Mouse (Mus musculus): ENCODE data around the gene Nr6a1. TPM values are rescaled to one million over a fixed set of nuclear protein-coding genes. Genes with fewer than 3 reads are reported as not detected.

Gene Nr6a1
- polyA plus RNA-seq, 1 experiment from 2014 or later, result 1.2 TPM

- Histone ChIP-seq H3K4me1 (replicated peaks) (peaks cover 21% of the 10 kb centered on the region), H3K27ac (ENCODE audit: poor library complexity, severe bottlenecking) (peak overlapping the region; percentile 67), H3K4me3 (no peak overlapping the region), H3K9me3 (replicated peaks) (no peaks in the 10 kb centered on the region), H3K27me3 (replicated peaks) (no peaks in the 10 kb centered on the region), H3K4me2 (peak overlapping the region; percentile 39), H3K36me3 (no peaks in the 10 kb centered on the region), H3K9ac (no peak overlapping the region)
- WGBS, result 17% methylated on average over 6 of the region's 6 CpGs
- ATAC-seq (ENCODE audit: insufficient number of reproducible peaks, low FRiP score), result no peak
Measured at GRCm38 (mm10) chr2:38781945-38782720, 145.4 kb downstream of the Nr6a1 start.

GRCm38 (mm10) chr2:38779939-38780338, 147.5 kb downstream of the Nr6a1 start:
- WGBS, result 79% methylated on average over 2 of the region's 2 CpGs

GRCm38 (mm10) chr2:38777326-38777725, 150.2 kb downstream of the Nr6a1 start:
- no peak overlapping the region for H3K27ac ChIP-seq (ENCODE audit: poor library complexity, severe bottlenecking)
- H3K4me3 ChIP-seq, result no peak overlapping the region
- H3K9me3 ChIP-seq (replicated peaks), result no peaks in the 10 kb centered on the region
- no peaks in the 10 kb centered on the region for H3K27me3 ChIP-seq (replicated peaks)
- H3K4me1 ChIP-seq (replicated peaks), result peaks cover 4% of the 10 kb centered on the region; the same call in 1 of the 2 replicates
- no peaks in the 10 kb centered on the region for H3K36me3 ChIP-seq
- no peak for ATAC-seq (ENCODE audit: insufficient number of reproducible peaks, low FRiP score)
- WGBS, result 80% methylated on average over 2 of the region's 2 CpGs
- no peak overlapping the region for H3K4me2 ChIP-seq
- no peak overlapping the region for H3K9ac ChIP-seq

More at GRCm38 (mm10) chr2:38779939-38780338, 147.5 kb downstream of the Nr6a1 start:
- H3K4me2 ChIP-seq, result no peak overlapping the region
- H3K9ac ChIP-seq, result no peak overlapping the region
- peaks cover 8% of the 10 kb centered on the region for H3K4me1 ChIP-seq (replicated peaks)
- no peaks in the 10 kb centered on the region for H3K36me3 ChIP-seq
- H3K9me3 ChIP-seq (replicated peaks), result no peaks in the 10 kb centered on the region
- no peaks in the 10 kb centered on the region for H3K27me3 ChIP-seq (replicated peaks)
- no peak overlapping the region for H3K27ac ChIP-seq (ENCODE audit: poor library complexity, severe bottlenecking)
- no peak overlapping the region for H3K4me3 ChIP-seq
- no peak for ATAC-seq (ENCODE audit: insufficient number of reproducible peaks, low FRiP score)

GRCm38 (mm10) chr2:38774936-38775335, 152.6 kb downstream of the Nr6a1 start:
- Histone ChIP-seq H3K9me3 (replicated peaks) (no peaks in the 10 kb centered on the region), H3K4me3 (no peak overlapping the region), H3K9ac (no peak overlapping the region), H3K4me1 (replicated peaks) (peaks cover 8% of the 10 kb centered on the region; the same call in 1 of the 2 replicates), H3K4me2 (no peak overlapping the region), H3K27me3 (replicated peaks) (no peaks in the 10 kb centered on the region), H3K27ac (ENCODE audit: poor library complexity, severe bottlenecking) (no peak overlapping the region), H3K36me3 (no peaks in the 10 kb centered on the region)
- 59% methylated on average over 2 of the region's 2 CpGs for WGBS
- no peak for ATAC-seq (ENCODE audit: insufficient number of reproducible peaks, low FRiP score)

GRCm38 (mm10) chr2:38771478-38771797, 156.1 kb downstream of the Nr6a1 start:
- Histone ChIP-seq H3K9me3 (replicated peaks) (no peaks in the 10 kb centered on the region), H3K27ac (ENCODE audit: poor library complexity, severe bottlenecking) (0 out of 2 replicates have a peak overlapping the region, but pooled peaks have one; percentile 62), H3K36me3 (no peaks in the 10 kb centered on the region), H3K4me3 (no peak overlapping the region), H3K27me3 (replicated peaks) (no peaks in the 10 kb centered on the region), H3K4me2 (no peak overlapping the region), H3K9ac (no peak overlapping the region), H3K4me1 (replicated peaks) (peaks cover 8% of the 10 kb centered on the region; the same call in 1 of the 2 replicates)
- no peak for ATAC-seq (ENCODE audit: insufficient number of reproducible peaks, low FRiP score)
- 51% methylated on average over 2 of the region's 2 CpGs for WGBS

GRCm38 (mm10) chr2:38770772-38771477, 156.6 kb downstream of the Nr6a1 start:
- 65% methylated on average over 5 of the region's 5 CpGs for WGBS
- Histone ChIP-seq H3K4me2 (no peak overlapping the region), H3K4me1 (replicated peaks) (peaks cover 8% of the 10 kb centered on the region; the same call in 1 of the 2 replicates), H3K27me3 (replicated peaks) (no peaks in the 10 kb centered on the region), H3K4me3 (no peak overlapping the region), H3K9me3 (replicated peaks) (no peaks in the 10 kb centered on the region), H3K36me3 (no peaks in the 10 kb centered on the region), H3K9ac (no peak overlapping the region), H3K27ac (ENCODE audit: poor library complexity, severe bottlenecking) (peak overlapping the region; percentile 62; the same call in 1 of the 2 replicates)
- ATAC-seq (ENCODE audit: insufficient number of reproducible peaks, low FRiP score), result no peak

GRCm38 (mm10) chr2:38767177-38767931, 160.1 kb downstream of the Nr6a1 start:
- no peaks in the 10 kb centered on the region for H3K36me3 ChIP-seq
- 77% methylated on average over 4 of the region's 4 CpGs for WGBS
- no peak overlapping the region for H3K4me3 ChIP-seq
- no peak overlapping the region for H3K4me2 ChIP-seq
- no peak for ATAC-seq (ENCODE audit: insufficient number of reproducible peaks, low FRiP score)
- no peaks in the 10 kb centered on the region for H3K27me3 ChIP-seq (replicated peaks)
- H3K9me3 ChIP-seq (replicated peaks), result no peaks in the 10 kb centered on the region
- H3K9ac ChIP-seq, result no peak overlapping the region
- peaks cover 6% of the 10 kb centered on the region; the same call in 1 of the 2 replicates for H3K4me1 ChIP-seq (replicated peaks)
- H3K27ac ChIP-seq (ENCODE audit: poor library complexity, severe bottlenecking), result no peak overlapping the region

GRCm38 (mm10) chr2:38739847-38740246, 187.6 kb downstream of the Nr6a1 start:
- Histone ChIP-seq H3K4me1 (replicated peaks) (no peaks in the 10 kb centered on the region), H3K27ac (ENCODE audit: poor library complexity, severe bottlenecking) (no peak overlapping the region), H3K27me3 (replicated peaks) (no peaks in the 10 kb centered on the region; the same call in 1 of the 2 replicates), H3K9ac (no peak overlapping the region), H3K36me3 (peaks cover 8% of the 10 kb centered on the region), H3K4me3 (no peak overlapping the region), H3K4me2 (no peak overlapping the region), H3K9me3 (replicated peaks) (no peaks in the 10 kb centered on the region)
- WGBS, result 67% methylated on average over 3 of the region's 3 CpGs
- no peak for ATAC-seq (ENCODE audit: insufficient number of reproducible peaks, low FRiP score)

- Histone ChIP-seq H3K4me1 (replicated peaks) (no peaks in the 10 kb centered on the region), H3K9ac (no peak overlapping the region)
- 23% methylated on average over 7 of the region's 7 CpGs for WGBS
Measured at GRCm38 (mm10) chr2:38739410-38739809, 188.1 kb downstream of the Nr6a1 start.

GRCm38 (mm10) chr2:38738601-38739301, 188.7 kb downstream of the Nr6a1 start:
- H3K4me3 ChIP-seq, result no peak overlapping the region
- 86% methylated on average over 14 of the region's 14 CpGs for WGBS
- no peak overlapping the region for H3K9ac ChIP-seq
- ATAC-seq (ENCODE audit: insufficient number of reproducible peaks, low FRiP score), result no peak
- H3K4me2 ChIP-seq, result no peak overlapping the region
- no peaks in the 10 kb centered on the region; the same call in 1 of the 2 replicates for H3K27me3 ChIP-seq (replicated peaks)
- no peaks in the 10 kb centered on the region for H3K4me1 ChIP-seq (replicated peaks)
- H3K27ac ChIP-seq (ENCODE audit: poor library complexity, severe bottlenecking), result no peak overlapping the region
- peaks cover 8% of the 10 kb centered on the region for H3K36me3 ChIP-seq
- no peaks in the 10 kb centered on the region for H3K9me3 ChIP-seq (replicated peaks)

More at GRCm38 (mm10) chr2:38739410-38739809, 188.1 kb downstream of the Nr6a1 start:
- H3K27ac ChIP-seq (ENCODE audit: poor library complexity, severe bottlenecking), result no peak overlapping the region
- H3K4me3 ChIP-seq, result no peak overlapping the region
- H3K4me2 ChIP-seq, result no peak overlapping the region
- H3K27me3 ChIP-seq (replicated peaks), result no peaks in the 10 kb centered on the region; the same call in 1 of the 2 replicates
- no peaks in the 10 kb centered on the region for H3K9me3 ChIP-seq (replicated peaks)
- peaks cover 8% of the 10 kb centered on the region for H3K36me3 ChIP-seq
- ATAC-seq (ENCODE audit: insufficient number of reproducible peaks, low FRiP score), result no peak; the same call in 1 of the 2 replicates

Measured in heart, embryonic 12.5 days (tissue).